Mouse (Mus musculus) heart, postnatal 14 days (tissue): ENCODE data around the gene Oas1c. TPM values are rescaled to one million over a fixed set of nuclear protein-coding genes. Genes with fewer than 3 reads are reported as not detected.

Experiments used
- DNase-seq, 2 experiments: peaks; one replicate each; pipeline ENCODE4 v3.0.0; 2021 to 2022
- intact Hi-C: fragments of 180-260 bp; cut with DNase I; formaldehyde crosslinking; loops from one replicate; pipeline ENCODE4 v1.15.1; 2025
- microRNA-seq, 2 experiments: library from miRNA; unstranded; fragments of <30 nt; microRNA quantifications; one replicate each; pipeline ENCODE4 v1.2.0; 2021 to 2022
- total RNA-seq, 2 experiments: library from RNA; stranded (reverse); gene quantifications; 2 replicates each; pipeline ENCODE4 v1.2.3; 2021

The Oas1c gene
- total RNA-seq, 2 experiments from 2014 or later, result 0.31 to 0.34 TPM

DNA sequence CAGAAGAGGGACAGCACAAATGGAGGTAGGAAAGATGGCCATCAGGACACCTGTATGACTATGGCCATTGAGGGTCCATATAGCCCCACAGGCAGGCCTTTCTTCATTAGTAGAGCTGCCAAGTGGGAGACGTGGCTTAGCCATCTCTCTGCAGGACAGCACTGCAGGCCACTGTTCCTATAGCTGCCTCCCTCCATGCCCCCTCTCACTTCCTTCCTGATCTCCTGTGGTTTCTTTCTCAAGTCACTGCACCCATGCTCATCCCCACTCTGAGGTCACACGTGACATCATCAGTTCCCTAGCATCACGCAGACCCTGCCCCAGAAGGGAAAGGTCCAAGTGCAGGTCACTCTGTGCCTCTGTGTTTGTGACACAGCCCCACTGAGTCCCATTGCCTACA, 25.3 kb downstream of the Oas1c start:
- no peak for DNase-seq
- intact Hi-C loops, result no loop called here

DNA sequence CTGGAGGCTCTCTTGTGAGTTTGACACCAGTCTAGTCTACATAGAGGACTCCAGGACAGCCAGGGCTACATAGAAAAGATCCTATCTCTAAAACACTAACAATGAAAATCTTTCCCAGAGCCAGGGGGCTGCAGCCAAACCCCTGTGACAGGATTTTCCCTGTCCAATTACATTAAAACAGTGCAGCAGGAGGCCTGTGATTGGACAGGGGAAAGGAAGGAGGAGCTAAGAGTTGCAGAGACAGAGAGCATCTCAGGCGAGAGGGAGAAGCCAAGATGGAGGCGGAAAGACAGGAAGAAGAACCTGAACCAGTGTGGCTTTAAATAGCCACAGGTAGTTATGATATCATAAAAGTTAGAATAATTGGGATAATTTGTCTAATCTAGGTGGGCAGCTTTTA, 29.9 kb downstream of the Oas1c start:
- intact Hi-C loops, result no loop called here
- DNase-seq, result no peak

DNA sequence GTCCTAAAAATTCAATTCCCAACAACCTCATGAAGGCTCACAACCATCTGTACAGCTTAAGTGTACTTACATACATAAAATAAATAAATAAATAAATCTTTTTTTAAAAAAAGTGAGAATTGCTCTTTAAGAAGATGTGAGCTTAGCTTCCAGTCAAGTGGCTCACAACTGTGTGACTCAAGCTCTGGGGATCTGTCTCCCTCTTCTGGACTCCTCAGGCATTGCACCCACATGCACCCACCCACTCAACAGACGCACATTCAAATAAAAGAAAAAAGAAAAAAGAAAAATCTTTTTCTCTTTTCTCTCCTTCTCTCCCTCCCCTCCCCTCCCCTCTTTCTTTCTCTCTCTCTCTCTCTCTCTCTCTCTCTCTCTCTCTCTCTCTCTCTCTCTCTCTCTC, 30.7 kb downstream of the Oas1c start:
- intact Hi-C loops, result no loop called here
- DNase-seq, result no peak

DNA sequence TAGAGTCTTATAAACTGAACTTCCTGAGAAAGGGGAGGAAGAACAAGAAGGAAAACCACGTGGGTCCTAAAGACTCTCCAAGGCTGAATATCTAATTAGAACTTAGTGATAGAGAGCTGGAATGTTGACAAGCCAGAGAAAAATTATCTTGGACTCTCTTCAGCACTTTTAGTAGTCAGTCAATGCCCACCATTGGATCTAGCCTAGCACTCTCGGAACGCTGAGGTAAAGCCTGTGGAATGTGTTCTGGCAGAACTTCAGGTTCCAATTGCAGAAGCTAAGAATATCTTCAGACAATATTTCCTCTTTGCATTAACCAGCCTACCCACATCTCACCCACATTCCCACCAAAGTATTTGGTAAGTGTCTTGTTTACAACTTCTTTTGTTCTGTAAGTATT, 32.4 kb downstream of the Oas1c start:
- intact Hi-C loops, result no loop called here
- DNase-seq, result peak in 1 of 2 experiments; percentile 19

DNA sequence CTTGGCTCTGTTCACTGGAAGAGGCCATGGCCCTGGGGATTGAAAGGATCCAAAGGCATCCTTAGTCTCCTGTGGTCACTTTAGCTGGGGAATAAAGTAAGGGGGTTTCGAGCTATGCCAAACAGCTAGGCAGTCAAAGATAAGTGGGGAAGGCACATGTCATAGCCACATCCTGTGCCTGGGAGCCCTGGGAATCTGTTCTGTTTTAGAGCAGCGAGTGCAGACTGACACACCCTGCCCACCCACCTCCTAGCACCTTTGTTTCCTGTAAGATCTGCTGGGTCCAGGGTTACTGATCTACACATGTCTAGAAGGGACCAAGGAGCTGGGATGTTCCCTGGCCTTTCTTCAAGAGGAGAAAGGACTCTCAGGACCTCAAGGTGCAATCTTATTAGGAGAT, 33.4 kb downstream of the Oas1c start:
- no peak for DNase-seq
- intact Hi-C loops, result no loop called here

DNA sequence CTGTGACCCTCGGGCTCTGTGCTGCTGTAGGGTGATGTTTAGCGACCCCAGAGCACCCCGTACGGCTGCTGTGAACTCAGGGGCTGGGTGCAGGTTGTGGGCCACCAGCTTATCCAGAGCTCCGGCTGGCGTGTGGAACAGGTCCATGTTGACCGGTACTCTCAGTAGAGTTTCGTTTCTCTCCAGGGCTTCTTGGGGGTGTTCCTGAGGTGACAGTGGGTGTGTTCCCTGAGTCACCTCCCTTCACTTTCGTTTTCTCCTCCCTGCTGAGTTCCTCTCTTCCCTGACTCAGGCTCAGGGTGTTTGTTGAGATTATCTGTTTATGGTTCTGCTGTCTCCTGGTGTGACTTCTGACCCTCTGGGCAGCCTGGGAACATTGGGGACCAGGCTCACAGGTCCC, 34.8 kb downstream of the Oas1c start, which contains the start of gene Oas3:
TSS of gene Oas3 (minus strand) at position 184 of the 400 bp plus-strand sequence.
- intact Hi-C loops, result no loop called here
- no peak for DNase-seq

DNA sequence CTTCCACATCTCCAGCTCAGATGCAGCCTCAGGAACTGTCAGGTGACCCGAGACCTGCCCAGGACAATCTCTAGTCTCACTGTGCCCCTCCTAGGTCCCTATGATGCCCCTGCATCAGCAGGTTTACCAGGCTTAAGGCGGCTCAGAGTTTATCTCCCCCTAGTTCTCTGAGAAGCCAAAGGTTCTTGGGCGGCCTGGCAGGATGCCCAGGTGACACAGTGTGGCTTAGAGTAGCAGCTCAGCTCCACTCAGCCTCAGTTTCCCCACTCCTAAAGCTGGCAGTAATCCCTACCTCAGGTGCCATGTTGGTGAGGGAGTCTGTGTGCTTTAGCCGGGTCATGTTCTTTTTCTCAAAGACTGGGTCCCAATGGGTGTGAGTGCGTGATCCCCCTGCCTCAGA, 35.5 kb downstream of the Oas1c start:
- DNase-seq, result no peak
- intact Hi-C loops, result no loop called here

DNA sequence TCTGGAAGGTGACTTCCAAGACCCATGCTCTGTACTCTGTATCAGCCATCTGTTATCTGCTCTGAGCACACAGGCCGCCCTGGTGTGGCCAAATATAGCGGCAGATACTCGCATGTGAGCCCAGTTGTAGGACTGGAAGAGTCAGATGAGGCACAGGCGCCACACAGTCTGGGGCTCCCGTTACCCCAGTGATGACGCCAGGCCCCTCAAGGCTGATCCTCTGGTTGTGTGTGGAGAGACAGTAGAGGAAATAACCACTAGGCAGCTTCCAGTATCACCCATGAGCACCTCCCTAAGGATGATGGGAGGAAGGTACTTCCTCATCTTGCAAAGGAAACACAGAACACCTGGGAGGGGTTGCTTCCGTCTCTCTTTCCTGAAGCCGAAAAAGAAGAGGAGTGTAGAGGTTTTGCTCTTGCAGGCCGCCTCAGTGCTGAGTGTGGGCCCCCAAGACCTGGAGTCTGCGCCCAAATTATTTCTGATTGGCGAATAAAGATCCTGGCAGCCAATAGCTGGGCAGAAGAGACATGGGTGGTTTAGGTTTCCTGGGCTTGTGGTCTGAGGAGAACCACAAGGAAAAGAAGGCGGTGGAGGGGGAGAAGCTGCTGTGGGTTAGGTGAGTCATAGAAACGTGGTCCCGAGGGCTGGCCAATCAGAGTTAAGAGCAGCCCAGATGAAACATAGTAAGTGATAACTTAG, 36.9 kb downstream of the Oas1c start:
- no peak for DNase-seq

DNA sequence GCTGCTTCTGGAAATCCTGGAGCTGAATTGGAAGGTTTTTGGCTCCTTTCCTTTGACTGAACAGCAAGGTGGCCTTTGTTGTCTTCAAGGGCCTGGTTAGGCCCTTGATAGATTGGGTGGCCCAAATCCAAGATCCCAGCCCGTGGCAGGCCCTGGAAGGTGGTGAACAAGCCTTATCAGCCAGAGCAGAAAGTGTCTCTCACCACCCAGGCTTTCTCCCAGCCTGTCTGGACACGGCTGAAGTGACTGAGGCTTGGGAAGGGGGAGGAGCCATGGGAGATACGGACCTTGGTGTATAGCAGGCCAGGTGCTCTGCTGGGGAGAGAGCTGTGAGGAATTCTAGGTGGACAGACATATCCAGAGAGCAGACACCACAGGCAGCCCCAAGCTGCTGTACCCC, 42.9 kb downstream of the Oas1c start:
- intact Hi-C loops, result no loop called here
- no peak for DNase-seq

More for the DNA sequence above, 36.9 kb downstream of the Oas1c start:
- intact Hi-C loops, result no loop called here

DNA sequence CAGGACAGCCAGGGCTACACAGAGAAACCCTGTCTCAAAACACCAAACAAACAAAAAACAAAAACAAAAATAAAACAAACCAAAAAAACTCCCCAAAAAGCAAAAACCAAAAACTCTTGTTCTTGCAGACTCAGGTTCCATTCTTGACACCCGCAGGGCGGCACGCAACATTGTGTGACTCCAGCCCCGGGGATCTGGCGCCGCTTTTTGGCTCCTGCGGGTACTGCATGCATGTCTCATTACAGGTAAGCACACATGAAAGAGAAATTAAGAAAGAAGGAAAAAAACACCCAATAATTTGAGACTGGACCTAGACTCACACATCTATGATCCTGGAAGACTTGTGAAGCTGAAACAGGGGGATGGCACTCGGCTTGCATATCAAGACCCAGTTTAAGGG, 47.3 kb downstream of the Oas1c start:
- intact Hi-C loops, result no loop called here

DNA sequence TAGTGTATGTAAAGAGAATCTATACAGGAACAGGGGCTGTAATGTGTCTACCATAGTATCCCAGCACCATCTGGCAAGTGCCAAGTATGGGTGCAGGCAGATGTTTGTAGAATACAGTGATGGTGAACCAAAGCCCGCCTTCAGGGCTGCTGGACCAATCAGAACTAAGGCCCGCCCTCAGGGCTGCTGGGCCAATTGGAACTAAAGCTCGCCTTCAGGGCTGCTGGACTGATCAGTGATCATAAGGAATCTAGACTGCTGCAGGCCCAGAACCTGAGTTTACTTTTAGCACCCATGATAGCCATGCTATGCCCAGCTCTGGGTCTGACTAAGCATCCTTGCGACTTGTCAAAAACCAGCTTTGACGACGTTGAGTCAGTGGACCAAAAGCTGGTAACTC, 50.4 kb downstream of the Oas1c start:
- intact Hi-C loops, result no loop called here
- DNase-seq, result peak in 1 of 2 experiments; percentile 21

More for the DNA sequence above, 47.3 kb downstream of the Oas1c start:
- no peak for DNase-seq

DNA sequence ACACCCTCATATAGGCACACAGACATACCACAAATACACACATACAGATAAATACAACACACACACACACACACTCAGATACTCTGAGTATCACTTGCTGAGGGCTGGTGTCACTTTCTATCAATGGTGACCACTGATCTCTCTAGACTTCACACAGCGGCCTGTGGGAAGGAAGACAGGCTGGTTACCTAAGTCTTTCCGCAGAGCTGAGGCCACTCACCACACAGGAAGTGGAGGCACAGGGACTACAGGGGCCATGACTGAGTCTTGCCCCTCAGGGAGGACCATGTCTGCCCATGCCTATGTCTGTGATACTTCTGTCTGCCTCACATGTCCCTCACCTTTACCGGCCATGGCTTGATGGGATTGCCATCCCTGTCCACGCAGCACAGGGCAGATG, 58.1 kb downstream of the Oas1c start:
- intact Hi-C loops, result no loop called here
- DNase-seq, result no peak

DNA sequence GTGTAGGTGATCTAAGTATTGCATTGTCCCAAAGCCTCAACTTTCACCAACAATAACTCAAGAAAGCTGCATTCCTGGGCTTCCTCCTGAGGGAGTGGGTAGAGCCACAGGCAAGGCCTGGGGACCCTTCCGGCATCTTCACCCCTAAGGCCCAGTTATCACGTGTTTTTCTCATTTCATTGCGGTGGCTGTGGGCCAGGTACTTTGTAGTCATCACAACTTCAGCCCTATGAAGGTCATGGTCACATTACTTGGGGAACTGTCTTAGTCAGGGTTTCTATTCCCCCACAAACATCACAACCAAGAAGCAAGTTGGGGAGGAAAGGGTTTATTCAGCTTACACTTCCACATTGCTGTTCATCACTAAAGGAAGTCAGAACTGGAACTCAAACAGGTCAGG, 59.5 kb downstream of the Oas1c start:
- intact Hi-C loops, result no loop called here

DNA sequence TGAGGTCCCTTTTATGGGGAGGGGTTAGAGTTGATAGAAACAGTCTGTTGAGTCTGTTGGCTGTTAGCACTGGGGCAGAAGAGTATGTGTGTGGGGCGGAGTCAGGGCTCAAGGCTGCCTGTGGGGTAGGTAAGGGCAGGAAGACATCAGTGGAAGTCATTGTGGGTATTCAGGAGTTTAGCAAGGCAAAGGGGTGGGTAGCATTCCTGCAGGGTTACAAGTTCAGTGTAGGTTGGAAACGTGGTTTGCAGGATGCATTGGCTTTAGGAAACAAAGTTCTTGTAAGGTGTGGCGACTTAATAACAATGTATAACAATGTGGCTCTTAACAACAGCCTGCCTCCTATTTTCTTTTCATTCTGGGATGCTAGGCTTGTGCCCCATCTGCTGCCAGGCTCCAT, 61.1 kb downstream of the Oas1c start:
- no peak for DNase-seq
- intact Hi-C loops, result no loop called here

More for the DNA sequence above, 59.5 kb downstream of the Oas1c start:
- DNase-seq, result no peak

Small RNA genes lying within 50 kb of the gene (microRNA-seq; reads per million reads assigned to microRNA genes)
- gene Gm22907, result 0 reads per million in 2 experiments

Other genes with a start within 250 kb of the Oas1c start
- gene Tpcn1, start 223.8 kb downstream of the Oas1c start, total RNA-seq, result 10 to 100 TPM; 34.1 to 39.0 TPM
- gene Iqcd, start 223.5 kb downstream of the Oas1c start, total RNA-seq, result under 1 TPM in 1 of 2 experiments, not detected in 1; 0.15 TPM
- 10 to 100 TPM; 15.1 to 18.3 TPM for gene Rita1, start 199.9 kb downstream of the Oas1c start, total RNA-seq
- 10 to 100 TPM; 20.4 to 22.5 TPM for gene Ddx54, start 199.8 kb downstream of the Oas1c start, total RNA-seq
- not detected for gene Cfap73, start 178.3 kb downstream of the Oas1c start, total RNA-seq
- under 1 TPM in 1 of 2 experiments, not detected in 1; 0.59 TPM for gene Rasal1, start 163.7 kb downstream of the Oas1c start, total RNA-seq
- 1 to 10 TPM; 1.3 to 3.1 TPM for gene Dtx1, start 100.6 kb downstream of the Oas1c start, total RNA-seq
- under 1 TPM; 0.26 to 0.37 TPM for gene Oas2, start 62.7 kb downstream of the Oas1c start, total RNA-seq
- gene Oas3, start 34.9 kb downstream of the Oas1c start, total RNA-seq, result under 1 TPM in 1 of 2 experiments, not detected in 1; 0.20 TPM
- gene Oas1e, start 17.0 kb downstream of the Oas1c start, total RNA-seq, result not detected
- gene Oas1f, start 34.9 kb upstream of the Oas1c start, total RNA-seq, result not detected
- not detected for gene Oas1h, start 48.9 kb upstream of the Oas1c start, total RNA-seq
- gene Oas1g, start 75.1 kb upstream of the Oas1c start, total RNA-seq, result not detected
- under 1 TPM; 0.19 to 0.34 TPM for gene Oas1a, start 95.0 kb upstream of the Oas1c start, total RNA-seq
- not detected for gene Oas1d, start 102.0 kb upstream of the Oas1c start, total RNA-seq
- gene Rph3a, start 197.6 kb upstream of the Oas1c start, total RNA-seq, result not detected